Mouse (Mus musculus) ES-Bruce4 (cell line): ENCODE data around the gene Clstn3.

ENCODE experiments used
- CTCF ChIP-seq: IDR thresholded peaks from one replicate; pipeline ENCODE4 v1.8.1; 2011; ENCODE audit warnings: low read depth, low read length
- POLR2A ChIP-seq: IDR thresholded peaks from one replicate; pipeline ENCODE4 v1.8.1; 2011; ENCODE audit warnings: low read length; ENCODE audit not compliant: insufficient read depth

DNA sequence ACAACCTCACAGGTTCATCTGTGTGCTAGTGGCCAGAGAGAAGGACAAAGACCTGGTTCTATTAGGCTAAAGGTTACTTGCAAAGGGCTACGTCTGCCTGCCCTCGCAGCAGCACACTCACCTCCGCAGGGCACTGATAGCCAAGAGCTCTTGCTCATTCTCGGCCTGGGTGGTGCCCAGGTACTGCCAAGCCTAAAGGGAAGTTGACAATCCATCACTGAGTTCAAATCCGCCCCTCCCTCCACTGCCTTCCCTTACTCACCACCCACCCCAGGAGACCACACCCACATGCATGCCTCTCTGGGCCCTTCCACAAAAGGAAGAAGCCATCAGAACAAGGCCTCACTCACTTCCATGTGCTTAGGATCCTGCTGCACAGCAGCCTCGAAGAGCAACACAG, 64.9 kb downstream of the Clstn3 start:
- no peak for TF ChIP-seq CTCF
- no peak for TF ChIP-seq POLR2A
